Mouse (Mus musculus): ENCODE measurements around the gene 2310046K23Rik.

- TF ChIP-seq MAX (IDR thresholded peaks at IDR 0.05; ENCODE audit: low read depth) (no peak), POLR2A (IDR thresholded peaks at IDR 0.05; ENCODE audit: insufficient read length, low read depth) (no peak)
Measured at GRCm38 (mm10) chr3:92565418-92565817, 31.1 kb upstream of the 2310046K23Rik start.

Measured in myocyte (in vitro differentiated cells).